Mouse (Mus musculus): ENCODE results near the gene Reep6. TPM values are rescaled to one million over a fixed set of nuclear protein-coding genes. Genes with fewer than 3 reads are reported as not detected.

Gene Reep6
- polyA plus RNA-seq, 1 experiment from 2014 or later = 4.3 TPM

- Histone ChIP-seq H3K27me3 (replicated peaks) (no peaks in the 10 kb centered on the region), H3K4me3 (replicated peaks) (peak overlapping the region; percentile 59; the same call in 1 of the 2 replicates), H3K4me2 (peak overlapping the region; percentile 98), H3K4me1 (peaks cover 44% of the 10 kb centered on the region), H3K36me3 (peaks cover 46% of the 10 kb centered on the region), H3K27ac (replicated peaks) (no peak overlapping the region), H3K9ac (replicated peaks) (peak overlapping the region; percentile 26; the same call in 1 of the 2 replicates), H3K9me3 (replicated peaks) (no peaks in the 10 kb centered on the region)
- no peak for ATAC-seq (ENCODE audit: low FRiP score)
- 73% methylated on average over 7 of the region's 7 CpGs for WGBS
Measured at GRCm38 (mm10) chr10:80382641-80383365, 53.0 kb downstream of the Reep6 start.

GRCm38 (mm10) chr10:80383431-80383830 is 53.7 kb downstream of the Reep6 start:
- Histone ChIP-seq H3K27me3 (replicated peaks) (no peaks in the 10 kb centered on the region), H3K4me3 (replicated peaks) (peak overlapping the region; percentile 59; the same call in 1 of the 2 replicates), H3K4me2 (peak overlapping the region; percentile 98), H3K9ac (replicated peaks) (peak overlapping the region; percentile 26), H3K4me1 (peaks cover 51% of the 10 kb centered on the region), H3K36me3 (peaks cover 46% of the 10 kb centered on the region), H3K27ac (replicated peaks) (no peak overlapping the region), H3K9me3 (replicated peaks) (no peaks in the 10 kb centered on the region)
- WGBS = 59% methylated on average over 4 of the region's 4 CpGs
- no peak for ATAC-seq (ENCODE audit: low FRiP score)

DNA sequence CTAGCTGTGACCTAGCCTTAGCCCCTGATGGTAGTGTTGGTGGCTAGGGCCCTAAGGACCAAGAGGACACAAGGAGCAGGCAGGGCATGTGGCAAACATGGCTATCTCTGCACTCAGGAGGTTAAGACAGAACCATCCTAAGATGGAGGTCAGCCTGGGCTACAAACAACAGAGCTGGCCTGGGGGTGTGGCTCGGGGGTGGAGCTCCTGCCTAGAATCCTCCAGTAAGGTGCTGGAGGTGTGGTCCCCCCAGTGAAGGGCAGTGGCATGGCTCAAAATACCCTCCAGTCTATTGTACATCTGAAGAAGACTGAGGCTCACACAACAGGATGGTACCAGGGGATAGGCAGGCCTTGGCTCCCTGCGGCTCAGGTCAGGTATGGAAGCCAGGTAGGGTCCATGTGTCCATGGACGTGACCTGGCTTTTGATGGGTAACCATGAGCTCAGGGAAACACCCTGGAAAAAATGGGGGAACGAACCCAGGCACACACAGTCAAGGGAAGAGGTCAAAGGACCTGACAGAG is 54.4 kb downstream of the Reep6 start:
- Histone ChIP-seq H3K27ac (replicated peaks) (peak overlapping the region; percentile 92; the same call in 1 of the 2 replicates), H3K36me3 (peaks cover 43% of the 10 kb centered on the region), H3K9ac (replicated peaks) (peak overlapping the region; percentile 98), H3K9me3 (replicated peaks) (no peaks in the 10 kb centered on the region), H3K4me1 (peaks cover 54% of the 10 kb centered on the region), H3K27me3 (replicated peaks) (no peaks in the 10 kb centered on the region), H3K4me3 (replicated peaks) (peak overlapping the region; percentile 59), H3K4me2 (peak overlapping the region; percentile 98)
- WGBS = 86% methylated on average over 4 of the region's 4 CpGs
- ATAC-seq (ENCODE audit: low FRiP score) = no peak

DNA sequence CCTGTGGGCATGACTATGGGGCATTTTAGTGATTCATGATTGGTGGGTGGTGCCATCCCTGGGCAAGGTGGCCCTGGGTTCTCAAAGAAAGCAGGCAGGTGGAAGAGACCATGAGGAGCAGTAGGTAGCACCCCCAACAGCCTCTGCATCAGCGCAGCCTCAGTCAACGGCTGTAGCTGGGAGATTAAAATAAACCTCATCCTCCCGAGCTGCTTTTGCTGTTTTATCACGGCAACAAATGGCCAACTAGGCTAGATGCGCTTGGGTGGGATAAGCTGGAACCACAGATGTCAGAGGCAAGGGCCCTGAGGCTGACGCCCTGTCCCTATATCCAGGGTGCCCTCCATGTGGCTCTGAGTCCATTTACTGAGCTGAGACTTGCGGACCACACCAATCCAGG is 55.0 kb downstream of the Reep6 start:
- no peaks in the 10 kb centered on the region for H3K27me3 ChIP-seq (replicated peaks)
- peak overlapping the region; percentile 98 for H3K4me2 ChIP-seq
- 54% methylated on average over 7 of the region's 7 CpGs for WGBS
- peak overlapping the region; percentile 98 for H3K9ac ChIP-seq (replicated peaks)
- H3K4me3 ChIP-seq (replicated peaks) = peak overlapping the region; percentile 59
- peaks cover 54% of the 10 kb centered on the region for H3K4me1 ChIP-seq
- no peaks in the 10 kb centered on the region for H3K9me3 ChIP-seq (replicated peaks)
- H3K27ac ChIP-seq (replicated peaks) = peak overlapping the region; percentile 92
- ATAC-seq (ENCODE audit: low FRiP score) = no peak
- H3K36me3 ChIP-seq = peaks cover 38% of the 10 kb centered on the region

GRCm38 (mm10) chr10:80385310-80385709 is 55.6 kb downstream of the Reep6 start:
- Histone ChIP-seq H3K36me3 (peaks cover 33% of the 10 kb centered on the region), H3K4me2 (peak overlapping the region; percentile 98), H3K9me3 (replicated peaks) (no peaks in the 10 kb centered on the region), H3K4me1 (peaks cover 54% of the 10 kb centered on the region), H3K9ac (replicated peaks) (peak overlapping the region; percentile 98), H3K4me3 (replicated peaks) (peak overlapping the region; percentile 59), H3K27ac (replicated peaks) (peak overlapping the region; percentile 92), H3K27me3 (replicated peaks) (no peaks in the 10 kb centered on the region)
- no peak for ATAC-seq (ENCODE audit: low FRiP score)
- 1% methylated on average over 7 of the region's 7 CpGs for WGBS

Small RNAs within 50 kb of the gene (microRNA-seq; reads per million reads assigned to microRNA genes)
- not detected for gene Gm22721

Other genes starting within 250 kb of the Reep6 start
- 11.7 and 12.8 TPM in 2 replicates for gene Sbno2, start 224.4 kb upstream of the Reep6 start, polyA plus RNA-seq (2015; fragmentation: Nextera tagmentation; extraction: Ambion mirVana)
- gene Stk11, start 214.2 kb upstream of the Reep6 start, polyA plus RNA-seq (2015; fragmentation: Nextera tagmentation; extraction: Ambion mirVana) = 16.9 and 17.3 TPM in 2 replicates
- 553 and 558 TPM in 2 replicates for gene Atp5d, start 191.3 kb upstream of the Reep6 start, polyA plus RNA-seq (2015; fragmentation: Nextera tagmentation; extraction: Ambion mirVana)
- gene Cbarp, start 189.1 kb upstream of the Reep6 start, polyA plus RNA-seq (2015; fragmentation: Nextera tagmentation; extraction: Ambion mirVana) = 91.9 and 93.0 TPM in 2 replicates
- gene Midn, start 181.7 kb upstream of the Reep6 start, polyA plus RNA-seq (2015; fragmentation: Nextera tagmentation; extraction: Ambion mirVana) = 19.4 and 20.5 TPM in 2 replicates
- 284 and 345 TPM in 2 replicates for gene Cirbp, start 164.0 kb upstream of the Reep6 start, polyA plus RNA-seq (2015; fragmentation: Nextera tagmentation; extraction: Ambion mirVana)
- gene 1600002K03Rik, start 157.0 kb upstream of the Reep6 start, polyA plus RNA-seq (2015; fragmentation: Nextera tagmentation; extraction: Ambion mirVana) = 13.5 and 14.3 TPM in 2 replicates
- gene Efna2, start 150.5 kb upstream of the Reep6 start, polyA plus RNA-seq (2015; fragmentation: Nextera tagmentation; extraction: Ambion mirVana) = 25.9 and 31.2 TPM in 2 replicates
- gene Mum1, start 103.5 kb upstream of the Reep6 start, polyA plus RNA-seq (2015; fragmentation: Nextera tagmentation; extraction: Ambion mirVana) = 46.8 and 49.6 TPM in 2 replicates
- 353 and 368 TPM in 2 replicates for gene Ndufs7, start 80.8 kb upstream of the Reep6 start, polyA plus RNA-seq (2015; fragmentation: Nextera tagmentation; extraction: Ambion mirVana)
- gene Gamt, start 68.9 kb upstream of the Reep6 start, polyA plus RNA-seq (2015; fragmentation: Nextera tagmentation; extraction: Ambion mirVana) = 27.9 and 34.6 TPM in 2 replicates
- gene Dazap1, start 68.5 kb upstream of the Reep6 start, polyA plus RNA-seq (2015; fragmentation: Nextera tagmentation; extraction: Ambion mirVana) = 48.6 and 50.4 TPM in 2 replicates
- gene Rps15, start 37.5 kb upstream of the Reep6 start, polyA plus RNA-seq (2015; fragmentation: Nextera tagmentation; extraction: Ambion mirVana) = 544 and 638 TPM in 2 replicates
- gene Apc2, start 34.0 kb upstream of the Reep6 start, polyA plus RNA-seq (2015; fragmentation: Nextera tagmentation; extraction: Ambion mirVana) = 122 and 144 TPM in 2 replicates
- gene 2310011J03Rik, start 9.4 kb upstream of the Reep6 start, polyA plus RNA-seq (2015; fragmentation: Nextera tagmentation; extraction: Ambion mirVana) = 26.9 and 36.6 TPM in 2 replicates
- gene Pcsk4, start 455 bp upstream of the Reep6 start, polyA plus RNA-seq (2015; fragmentation: Nextera tagmentation; extraction: Ambion mirVana) = 5.6 and 8.2 TPM in 2 replicates
- 1.6 and 3.6 TPM in 2 replicates for gene Adamtsl5, start 18.5 kb downstream of the Reep6 start, polyA plus RNA-seq (2015; fragmentation: Nextera tagmentation; extraction: Ambion mirVana)
- 3.9 and 6.1 TPM in 2 replicates for gene Plk5, start 26.5 kb downstream of the Reep6 start, polyA plus RNA-seq (2015; fragmentation: Nextera tagmentation; extraction: Ambion mirVana)
- 9.1 and 14.0 TPM in 2 replicates for gene Mex3d, start 57.7 kb downstream of the Reep6 start, polyA plus RNA-seq (2015; fragmentation: Nextera tagmentation; extraction: Ambion mirVana)
- gene Mbd3, start 69.6 kb downstream of the Reep6 start, polyA plus RNA-seq (2015; fragmentation: Nextera tagmentation; extraction: Ambion mirVana) = 195 and 209 TPM in 2 replicates
- 731 and 790 TPM in 2 replicates for gene Uqcr11, start 76.9 kb downstream of the Reep6 start, polyA plus RNA-seq (2015; fragmentation: Nextera tagmentation; extraction: Ambion mirVana)
- gene Tcf3, start 103.7 kb downstream of the Reep6 start, polyA plus RNA-seq (2015; fragmentation: Nextera tagmentation; extraction: Ambion mirVana) = 33.4 and 51.7 TPM in 2 replicates
- gene Onecut3, start 164.9 kb downstream of the Reep6 start, polyA plus RNA-seq (2015; fragmentation: Nextera tagmentation; extraction: Ambion mirVana) = 0.63 and 1.0 TPM in 2 replicates
- gene Atp8b3, start 209.2 kb downstream of the Reep6 start, polyA plus RNA-seq (2015; fragmentation: Nextera tagmentation; extraction: Ambion mirVana) = 1.4 and 1.5 TPM in 2 replicates
- gene Rexo1, start 231.6 kb downstream of the Reep6 start, polyA plus RNA-seq (2015; fragmentation: Nextera tagmentation; extraction: Ambion mirVana) = 29.5 TPM in 2 replicates
- 6.5 TPM in 2 replicates for gene Klf16, start 247.4 kb downstream of the Reep6 start, polyA plus RNA-seq (2015; fragmentation: Nextera tagmentation; extraction: Ambion mirVana)

Measured in neural tube, embryonic 15.5 days (tissue).